Mouse (Mus musculus): Measurements from ENCODE around the gene Arhgap24.

- TF ChIP-seq POLR2A (IDR thresholded peaks at IDR 0.05; ENCODE audit: borderline replicate concordance, extremely low read depth, insufficient read depth, insufficient read length, poor library complexity, severe bottlenecking): no peak
- TF ChIP-seq CTCF (IDR thresholded peaks at IDR 0.05; ENCODE audit: borderline replicate concordance, extremely low read depth, insufficient read depth, insufficient read length): no peak
Measured at GRCm38 (mm10) chr5:102452079-102452797, 29.0 kb upstream of the Arhgap24 start.
